Mouse (Mus musculus) stomach, embryonic 14.5 days (tissue): ENCODE data around the gene Gm21860. TPM values are rescaled to one million over a fixed set of nuclear protein-coding genes. Genes with fewer than 3 reads are reported as not detected.
"Not testable (repeated sequence)": the region's sequence is repeated elsewhere in the genome, so short reads cannot be mapped to it uniquely, and the experiment has no call there.

ENCODE experiments used
- ATAC-seq: fragments of 200-750 bp; cut with Nextera tagmentation; 2 replicates; pipeline ENCODE4 v1.8.0; 2017; ENCODE audit warnings: low read depth, moderate TSS enrichment; ENCODE audit not compliant: insufficient number of reproducible peaks, insufficient read depth, low FRiP score
- H3K27ac ChIP-seq: fragments of 300-500 bp; sonication (generic); 2 replicates; pipeline ENCODE4 v1.5.1; 2014; ENCODE audit warnings: mild to moderate bottlenecking, low read length, moderate library complexity, mixed read lengths
- H3K27me3 ChIP-seq: fragments of 300-500 bp; sonication (generic); 2 replicates; pipeline ENCODE4 v1.6.1; 2014; ENCODE audit warnings: low read length, control low read depth, mixed read lengths; ENCODE audit not compliant: control insufficient read depth, insufficient read depth
- H3K36me3 ChIP-seq: fragments of 300-500 bp; sonication (generic); 2 replicates; pipeline ENCODE4 v1.6.1; 2014; ENCODE audit warnings: mild to moderate bottlenecking, control low read depth, low read length, moderate library complexity, mixed read lengths; ENCODE audit not compliant: control insufficient read depth, insufficient read depth
- H3K4me1 ChIP-seq: fragments of 300-500 bp; sonication (generic); 2 replicates; pipeline ENCODE4 v1.6.1; 2014; ENCODE audit warnings: low read length, control low read depth, mixed read lengths; ENCODE audit not compliant: control insufficient read depth, insufficient read depth
- H3K4me2 ChIP-seq: fragments of 300-500 bp; sonication (generic); replicated peaks from 2 replicates; pipeline ENCODE4 v1.6.1; 2014; ENCODE audit warnings: low read depth, low read length, control low read depth
- H3K4me3 ChIP-seq: fragments of 300-500 bp; sonication (generic); 2 replicates; pipeline ENCODE4 v1.5.1; 2014; ENCODE audit warnings: low read depth, low read length, control low read depth
- H3K9ac ChIP-seq: fragments of 300-500 bp; sonication (generic); replicated peaks from 2 replicates; pipeline ENCODE4 v1.6.1; 2014; ENCODE audit warnings: low read depth, mild to moderate bottlenecking, control low read depth, low read length, moderate library complexity, mixed read lengths
- H3K9me3 ChIP-seq: fragments of 300-500 bp; sonication (generic); 2 replicates; pipeline ENCODE4 v1.6.1; 2016; ENCODE audit warnings: low read depth, low read length, control low read depth; ENCODE audit not compliant: control insufficient read depth
- WGBS: fragments of 180-500 bp; shearing (Covaris S2); extraction: QIAGEN DNeasy Blood & Tissue Kit; methylation state at CpG from one replicate; pipeline ENCODE4 v1.1.7; 2014; 5-methylcytosine and 5-hydroxymethylcytosine counted together
- polyA plus RNA-seq: library from polyadenylated mRNA; unstranded; fragments of >200 nt; fragmentation: Nextera tagmentation; extraction: Ambion mirVana; gene quantifications from 2 replicates; pipeline ENCODE4 v1.2.1, GENCODE M21; 2014

The Gm21860 gene
- polyA plus RNA-seq: not detected in 2 replicates

- H3K4me1 ChIP-seq, H3K9me3 ChIP-seq, H3K27ac ChIP-seq, H3K4me2 ChIP-seq, H3K9ac ChIP-seq, H3K27me3 ChIP-seq, H3K4me3 ChIP-seq, H3K36me3 ChIP-seq, ATAC-seq: not testable (repeated sequence)
- no CpG with 5 or more reads among the region's 8 CpGs for WGBS
Measured at GRCm38 (mm10) chrY:90754721-90755120, at the start of gene Gm21860. Gene Gm21860, minus strand, starts transcription at chrY:90754821.

DNA sequence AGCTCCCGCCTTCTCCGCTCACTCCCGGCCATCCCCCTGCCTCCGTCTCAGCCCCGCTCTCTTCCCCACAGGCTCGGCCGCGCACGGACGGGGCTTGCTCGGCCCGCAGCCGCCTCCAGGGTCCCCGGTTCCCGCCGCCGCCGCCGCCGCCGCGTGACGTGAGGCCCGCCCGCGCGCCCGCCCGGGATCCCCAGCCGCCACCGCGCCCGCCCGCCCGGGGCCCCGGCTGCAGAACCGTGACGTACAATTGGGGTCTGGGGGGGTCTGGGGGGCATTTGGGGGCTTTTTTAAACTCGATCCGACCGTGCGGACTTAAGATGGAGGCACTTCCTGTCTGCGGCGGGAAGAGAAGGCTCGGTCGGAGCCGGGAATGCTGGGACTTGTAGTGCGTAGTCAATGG lies 29.8 kb upstream of the Gm21860 start, which contains the start of gene Gm47283:
Gene Gm47283 (plus strand): TSS at position 301 of the 400 bp plus-strand sequence.
- not testable (repeated sequence) for H3K27me3 ChIP-seq, H3K9ac ChIP-seq, ATAC-seq, H3K4me2 ChIP-seq, H3K4me1 ChIP-seq, H3K27ac ChIP-seq, H3K4me3 ChIP-seq, H3K9me3 ChIP-seq, H3K36me3 ChIP-seq
- WGBS: no CpG with 5 or more reads among the region's 48 CpGs

DNA sequence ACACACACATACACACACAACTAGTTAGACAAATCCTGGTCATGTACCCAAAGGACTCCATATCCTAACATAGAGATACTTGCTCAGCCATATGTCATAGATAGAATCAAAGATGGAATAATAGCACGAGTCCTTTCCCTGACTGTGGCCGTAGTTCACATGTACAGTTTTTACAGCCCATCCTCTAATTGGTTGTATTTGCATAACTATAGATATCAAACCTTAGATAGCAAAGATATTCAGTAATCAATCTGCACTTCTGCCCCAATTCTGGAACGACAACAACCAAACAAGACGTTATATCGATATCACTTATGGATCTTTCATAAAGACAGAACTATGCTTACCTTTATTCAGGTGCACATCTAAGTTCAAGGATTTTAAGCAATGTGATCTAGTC lies 9.4 kb downstream of the Gm21860 start:
- H3K4me1 ChIP-seq, H3K4me3 ChIP-seq, H3K9ac ChIP-seq, H3K27ac ChIP-seq, H3K4me2 ChIP-seq, ATAC-seq, H3K27me3 ChIP-seq: not testable (repeated sequence)
- whole genome bisulfite sequencing: 94% methylated on average over 5 of the region's 5 CpGs
- peaks cover 15% of the 10 kb centered on the region for H3K36me3 ChIP-seq
- peaks cover 27% of the 10 kb centered on the region for H3K9me3 ChIP-seq

DNA sequence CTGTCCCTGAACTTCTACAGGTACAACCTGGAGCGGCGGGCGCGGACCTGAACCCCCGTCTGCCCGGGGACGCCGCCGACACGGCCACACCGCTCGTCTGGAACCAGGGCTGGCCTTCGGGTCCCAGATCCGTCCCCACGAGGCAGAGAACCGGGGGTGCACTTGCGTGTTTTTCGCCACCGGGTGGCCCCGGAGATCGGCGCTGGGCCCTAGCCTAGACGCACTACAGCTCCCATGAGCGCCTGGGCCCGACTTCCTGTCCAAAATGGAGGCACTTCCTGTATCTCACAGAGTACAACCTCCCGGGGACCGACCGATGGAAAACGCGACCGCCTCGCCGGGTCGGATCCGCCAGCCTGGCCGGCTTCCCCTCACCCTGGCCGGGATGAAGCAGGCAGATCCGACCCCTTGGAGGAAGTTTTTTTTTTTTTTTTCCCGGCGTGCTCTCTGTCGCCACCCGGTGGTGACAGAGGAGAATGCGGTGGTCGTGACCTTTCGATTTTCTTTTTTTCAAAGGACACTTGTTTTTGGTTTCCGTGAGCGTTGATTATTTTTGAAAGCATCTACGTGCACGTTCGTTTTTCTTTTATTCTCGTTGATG lies 10.1 kb downstream of the Gm21860 start:
- H3K36me3 ChIP-seq: peaks cover 23% of the 10 kb centered on the region
- H3K27me3 ChIP-seq, H3K4me1 ChIP-seq, H3K27ac ChIP-seq, H3K4me3 ChIP-seq, H3K9ac ChIP-seq, H3K4me2 ChIP-seq: not testable (repeated sequence)
- WGBS: 67% methylated on average over 51 of the region's 51 CpGs
- H3K9me3 ChIP-seq: peaks cover 34% of the 10 kb centered on the region
- ATAC-seq: peak; percentile 88

GRCm38 (mm10) chrY:90743811-90744220 lies 10.8 kb downstream of the Gm21860 start:
- Histone ChIP-seq H3K9me3 (peaks cover 41% of the 10 kb centered on the region), H3K36me3 (peaks cover 29% of the 10 kb centered on the region), H3K27me3 (no peaks in the 10 kb centered on the region), H3K4me3 (no peak overlapping the region), H3K4me2 (no peak overlapping the region), H3K4me1 (no peaks in the 10 kb centered on the region), H3K9ac (no peak overlapping the region), H3K27ac (no peak overlapping the region)
- WGBS: 86% methylated on average over 21 of the region's 21 CpGs
- no peak for ATAC-seq

DNA sequence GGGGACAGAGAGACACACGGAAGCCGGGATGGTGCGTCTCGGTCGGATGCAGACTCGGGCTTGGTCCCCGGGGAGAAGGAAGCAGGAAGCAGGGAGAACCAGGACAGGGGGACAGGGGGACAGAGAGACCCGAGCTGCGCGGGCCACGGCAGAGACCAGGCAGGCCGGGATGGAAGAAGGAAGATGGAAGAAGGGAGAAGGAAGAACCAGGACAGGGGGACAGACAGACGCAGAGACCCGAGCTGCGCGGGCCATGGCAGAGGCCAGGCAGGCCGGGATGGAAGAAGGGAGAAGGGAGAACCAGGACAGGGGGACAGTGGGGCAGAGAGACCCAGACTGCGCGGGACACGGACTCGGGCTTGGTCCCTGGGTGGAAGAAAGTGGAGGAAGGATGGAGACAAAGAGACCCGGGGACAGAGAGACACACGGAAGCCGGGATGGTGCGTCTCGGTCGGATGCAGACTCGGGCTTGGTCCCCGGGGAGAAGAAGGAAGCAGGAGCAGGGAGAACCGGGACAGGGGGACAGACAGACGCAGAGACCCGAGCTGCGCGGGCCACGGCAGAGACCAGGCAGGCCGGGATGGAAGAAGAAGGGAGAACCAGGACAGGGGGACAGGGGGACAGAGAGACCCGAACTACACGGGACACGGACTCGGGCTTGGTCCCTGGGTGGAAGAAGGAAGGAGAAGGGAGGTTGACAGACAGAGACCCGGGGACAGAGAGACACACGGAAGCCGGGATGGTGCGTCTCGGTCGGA lies 11.4 kb downstream of the Gm21860 start:
- not testable (repeated sequence) for H3K27me3 ChIP-seq, H3K4me1 ChIP-seq, H3K9ac ChIP-seq, H3K4me3 ChIP-seq, ATAC-seq, H3K4me2 ChIP-seq, H3K27ac ChIP-seq
- Histone ChIP-seq H3K9me3 (peaks cover 47% of the 10 kb centered on the region), H3K36me3 (peaks cover 35% of the 10 kb centered on the region)
- WGBS: 90% methylated on average over 46 of the region's 46 CpGs

DNA sequence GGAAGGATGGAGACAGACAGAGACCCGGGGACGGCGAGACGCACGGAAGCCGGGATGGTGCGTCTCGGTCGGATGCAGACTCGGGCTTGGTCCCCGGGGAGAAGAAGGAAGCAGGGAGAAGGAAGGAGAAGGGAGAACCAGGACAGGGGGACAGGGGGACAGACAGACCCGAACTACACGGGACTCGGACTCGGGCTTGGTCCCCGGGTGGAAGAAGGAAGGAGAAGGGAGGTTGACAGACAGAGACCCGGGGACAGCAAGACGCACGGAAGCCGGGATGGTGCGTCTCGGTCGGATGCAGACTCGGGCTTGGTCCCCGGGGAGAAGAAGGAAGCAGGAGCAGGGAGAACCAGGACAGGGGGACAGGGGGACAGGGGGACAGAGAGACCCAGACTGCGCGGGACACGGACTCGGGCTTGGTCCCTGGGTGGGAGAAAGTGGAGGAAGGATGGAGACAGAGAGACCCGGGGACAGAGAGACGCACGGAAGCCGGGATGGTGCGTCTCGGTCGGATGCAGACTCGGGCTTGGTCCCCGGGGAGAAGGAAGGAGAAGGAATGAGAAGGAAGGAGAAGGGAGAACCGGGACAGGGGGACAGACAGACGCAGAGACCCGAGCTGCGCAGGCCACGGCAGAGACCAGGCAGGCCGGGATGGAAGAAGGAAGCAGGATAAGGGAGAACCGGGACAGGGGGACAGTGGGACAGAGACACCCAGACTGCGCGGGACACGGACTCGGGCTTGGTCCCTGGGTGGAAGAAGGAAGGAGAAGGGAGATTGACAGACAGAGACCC lies 12.2 kb downstream of the Gm21860 start:
- H3K4me1 ChIP-seq, ATAC-seq, H3K9ac ChIP-seq, H3K4me3 ChIP-seq, H3K4me2 ChIP-seq, H3K27ac ChIP-seq, H3K27me3 ChIP-seq: not testable (repeated sequence)
- peaks cover 53% of the 10 kb centered on the region for H3K9me3 ChIP-seq
- H3K36me3 ChIP-seq: peaks cover 43% of the 10 kb centered on the region
- WGBS: 93% methylated on average over 49 of the region's 49 CpGs

DNA sequence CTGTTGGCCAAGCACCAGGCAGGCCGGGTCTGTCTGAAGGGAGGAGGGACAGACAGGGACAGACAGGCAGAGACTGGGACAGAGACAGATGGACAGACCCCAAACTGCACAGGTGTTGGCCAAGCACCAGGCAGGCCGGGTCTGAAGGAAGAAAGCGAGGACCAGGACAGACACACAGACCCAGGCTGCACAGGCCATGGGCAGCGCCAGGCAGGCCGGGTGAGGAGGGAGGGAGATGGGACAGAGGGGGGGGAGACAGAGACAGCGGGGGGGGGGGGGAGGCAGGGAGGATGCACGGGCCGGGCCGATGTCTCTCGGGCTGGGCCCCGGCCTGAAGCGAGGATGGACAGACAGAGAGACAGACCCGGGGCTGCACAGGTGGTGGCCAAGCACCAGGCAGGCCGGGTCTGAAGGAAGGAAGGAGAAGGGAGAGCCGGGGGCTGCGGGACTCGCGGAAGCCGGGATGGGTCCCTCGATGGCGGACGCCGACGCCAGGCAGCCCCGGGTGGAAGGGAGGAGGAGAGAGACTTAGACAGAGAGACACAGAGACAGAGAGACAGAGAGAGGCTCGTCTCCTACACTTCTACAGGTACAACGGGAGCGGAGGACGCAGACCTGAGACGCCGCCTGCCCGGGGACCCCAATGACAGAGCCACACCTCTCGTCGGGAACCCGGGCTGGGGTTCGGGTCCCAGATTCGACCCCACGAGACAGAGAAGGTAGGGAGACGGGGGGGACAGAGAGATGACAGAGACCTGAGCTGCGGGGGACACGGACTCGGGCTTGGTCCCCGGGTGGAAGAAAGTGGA lies 13.0 kb downstream of the Gm21860 start:
- not testable (repeated sequence) for H3K27me3 ChIP-seq, H3K4me3 ChIP-seq, H3K4me1 ChIP-seq, H3K9ac ChIP-seq, H3K4me2 ChIP-seq, H3K27ac ChIP-seq
- 85% methylated on average over 43 of the region's 43 CpGs for WGBS
- Histone ChIP-seq H3K36me3 (peaks cover 43% of the 10 kb centered on the region), H3K9me3 (peaks cover 53% of the 10 kb centered on the region)
- ATAC-seq: peak; percentile 33
